Mouse (Mus musculus): Measurements from ENCODE around the gene Scn3a. TPM values are rescaled to one million over a fixed set of nuclear protein-coding genes. Genes with fewer than 3 reads are reported as not detected.

Gene Scn3a
- polyA plus RNA-seq, 1 experiment: 0.05 TPM

- H3K79me2 ChIP-seq (ENCODE audit: control insufficient read depth, insufficient read depth): no peaks in the 10 kb centered on the region
- no peaks in the 10 kb centered on the region for H3K36me3 ChIP-seq (ENCODE audit: control insufficient read depth, insufficient read depth)
- no peak overlapping the region for H3ac ChIP-seq (ENCODE audit: control insufficient read depth, insufficient read length)
- no peak for TF ChIP-seq TCF3 (IDR thresholded peaks at IDR 0.05; ENCODE audit: insufficient read length, low read depth)
- no peak for TF ChIP-seq TCF12 (IDR thresholded peaks at IDR 0.05; ENCODE audit: insufficient read depth, poor library complexity, severe bottlenecking)
- TF ChIP-seq REST (IDR thresholded peaks at IDR 0.05; ENCODE audit: insufficient read depth, insufficient read length): no peak
- TF ChIP-seq CEBPB (IDR thresholded peaks at IDR 0.05; ENCODE audit: insufficient read depth, poor library complexity, severe bottlenecking): no peak
- TF ChIP-seq SRF (IDR thresholded peaks at IDR 0.05; ENCODE audit: control insufficient read depth, insufficient read length, low read depth): no peak
- no peak for TF ChIP-seq POLR2AphosphoS2 (IDR thresholded peaks at IDR 0.05; ENCODE audit: insufficient read length, low read depth)
- TF ChIP-seq E2F4 (IDR thresholded peaks at IDR 0.05; ENCODE audit: insufficient read depth): no peak
- TF ChIP-seq MYOD1 (IDR thresholded peaks at IDR 0.05; ENCODE audit: control insufficient read depth in 1 of 3, insufficient read length in 2 of 3, low read depth in 2 of 3): no peak
- TF ChIP-seq MYOG (IDR thresholded peaks at IDR 0.05; ENCODE audit: control insufficient read depth in 1 of 3, insufficient read depth in 1 of 3, insufficient read length in 2 of 3, low read depth in 2 of 3): no peak
- TF ChIP-seq POLR2A (IDR thresholded peaks at IDR 0.05; ENCODE audit: insufficient read length, low read depth): no peak
- TF ChIP-seq USF1 (IDR thresholded peaks at IDR 0.05; ENCODE audit: low read depth): no peak
- TF ChIP-seq MAX (IDR thresholded peaks at IDR 0.05; ENCODE audit: low read depth): no peak
- no peaks in the 10 kb centered on the region for H3K27me3 ChIP-seq (ENCODE audit: control insufficient read depth, insufficient read depth, insufficient read length)
- no peak overlapping the region for H3K4me2 ChIP-seq (ENCODE audit: low read depth)
- H3K4me3 ChIP-seq: no peak overlapping the region
Measured at GRCm38 (mm10) chr2:65541781-65542180, 25.6 kb downstream of the Scn3a start.

- no peak for TF ChIP-seq TCF12 (IDR thresholded peaks at IDR 0.05; ENCODE audit: insufficient read depth, poor library complexity, severe bottlenecking)
- TF ChIP-seq E2F4 (IDR thresholded peaks at IDR 0.05; ENCODE audit: insufficient read depth): no peak
- TF ChIP-seq MYOD1 (IDR thresholded peaks at IDR 0.05; ENCODE audit: control insufficient read depth in 1 of 3, insufficient read length in 2 of 3, low read depth in 2 of 3): no peak
- no peak for TF ChIP-seq REST (IDR thresholded peaks at IDR 0.05; ENCODE audit: insufficient read depth, insufficient read length)
- TF ChIP-seq MYOG (IDR thresholded peaks at IDR 0.05; ENCODE audit: control insufficient read depth in 1 of 3, insufficient read depth in 1 of 3, insufficient read length in 2 of 3, low read depth in 2 of 3): no peak
- TF ChIP-seq MAX (IDR thresholded peaks at IDR 0.05; ENCODE audit: low read depth): no peak
- no peak overlapping the region for H3K4me2 ChIP-seq (ENCODE audit: low read depth)
- H3K36me3 ChIP-seq (ENCODE audit: control insufficient read depth, insufficient read depth): no peaks in the 10 kb centered on the region
- no peak overlapping the region for H3ac ChIP-seq (ENCODE audit: control insufficient read depth, insufficient read length)
- H3K79me2 ChIP-seq (ENCODE audit: control insufficient read depth, insufficient read depth): no peaks in the 10 kb centered on the region
- no peak overlapping the region for H3K4me3 ChIP-seq
- H3K27me3 ChIP-seq (ENCODE audit: control insufficient read depth, insufficient read depth, insufficient read length): no peaks in the 10 kb centered on the region
Measured at GRCm38 (mm10) chr2:65538436-65538835, 29.0 kb downstream of the Scn3a start.

GRCm38 (mm10) chr2:65532127-65532854, 35.1 kb downstream of the Scn3a start:
- TF ChIP-seq MYOD1 (IDR thresholded peaks at IDR 0.05; ENCODE audit: control insufficient read depth in 1 of 3, insufficient read length in 2 of 3, low read depth in 2 of 3): no peak
- TF ChIP-seq POLR2AphosphoS2 (IDR thresholded peaks at IDR 0.05; ENCODE audit: insufficient read length, low read depth): no peak
- Histone ChIP-seq H3K4me3 (no peak overlapping the region), H3ac (ENCODE audit: control insufficient read depth, insufficient read length) (no peak overlapping the region), H3K36me3 (ENCODE audit: control insufficient read depth, insufficient read depth) (no peaks in the 10 kb centered on the region), H3K27me3 (ENCODE audit: control insufficient read depth, insufficient read depth, insufficient read length) (no peaks in the 10 kb centered on the region), H3K4me2 (ENCODE audit: low read depth) (no peak overlapping the region), H3K79me2 (ENCODE audit: control insufficient read depth, insufficient read depth) (no peaks in the 10 kb centered on the region)

GRCm38 (mm10) chr2:65529148-65529547, 38.3 kb downstream of the Scn3a start:
- no peak overlapping the region for H3ac ChIP-seq (ENCODE audit: control insufficient read depth, insufficient read length)
- TF ChIP-seq CEBPB (IDR thresholded peaks at IDR 0.05; ENCODE audit: insufficient read depth, poor library complexity, severe bottlenecking): peak; percentile 65; the same call in 1 of the 2 replicates
- TF ChIP-seq POLR2AphosphoS2 (IDR thresholded peaks at IDR 0.05; ENCODE audit: insufficient read length, low read depth): no peak
- no peak for TF ChIP-seq USF1 (IDR thresholded peaks at IDR 0.05; ENCODE audit: low read depth)
- no peak for TF ChIP-seq SRF (IDR thresholded peaks at IDR 0.05; ENCODE audit: control insufficient read depth, insufficient read length, low read depth)
- TF ChIP-seq MAX (IDR thresholded peaks at IDR 0.05; ENCODE audit: low read depth): no peak
- no peak overlapping the region for H3K4me3 ChIP-seq
- no peaks in the 10 kb centered on the region for H3K79me2 ChIP-seq (ENCODE audit: control insufficient read depth, insufficient read depth)
- no peak overlapping the region for H3K4me2 ChIP-seq (ENCODE audit: low read depth)
- H3K27me3 ChIP-seq (ENCODE audit: control insufficient read depth, insufficient read depth, insufficient read length): no peaks in the 10 kb centered on the region
- no peaks in the 10 kb centered on the region for H3K36me3 ChIP-seq (ENCODE audit: control insufficient read depth, insufficient read depth)

- TF ChIP-seq SRF (IDR thresholded peaks at IDR 0.05; ENCODE audit: control insufficient read depth, insufficient read length, low read depth) (no peak), CEBPB (IDR thresholded peaks at IDR 0.05; ENCODE audit: insufficient read depth, poor library complexity, severe bottlenecking) (no peak), POLR2AphosphoS2 (IDR thresholded peaks at IDR 0.05; ENCODE audit: insufficient read length, low read depth) (no peak), TCF3 (IDR thresholded peaks at IDR 0.05; ENCODE audit: insufficient read length, low read depth) (no peak), MYOG (IDR thresholded peaks at IDR 0.05; ENCODE audit: control insufficient read depth in 1 of 3, insufficient read depth in 1 of 3, insufficient read length in 2 of 3, low read depth in 2 of 3) (no peak), POLR2A (IDR thresholded peaks at IDR 0.05; ENCODE audit: insufficient read length, low read depth) (no peak), TCF12 (IDR thresholded peaks at IDR 0.05; ENCODE audit: insufficient read depth, poor library complexity, severe bottlenecking) (no peak), USF1 (IDR thresholded peaks at IDR 0.05; ENCODE audit: low read depth) (no peak), MAX (IDR thresholded peaks at IDR 0.05; ENCODE audit: low read depth) (no peak), MYOD1 (IDR thresholded peaks at IDR 0.05; ENCODE audit: control insufficient read depth in 1 of 3, insufficient read length in 2 of 3, low read depth in 2 of 3) (no peak), REST (IDR thresholded peaks at IDR 0.05; ENCODE audit: insufficient read depth, insufficient read length) (no peak), E2F4 (IDR thresholded peaks at IDR 0.05; ENCODE audit: insufficient read depth) (no peak)
- no peaks in the 10 kb centered on the region for H3K79me2 ChIP-seq (ENCODE audit: control insufficient read depth, insufficient read depth)
- H3K4me2 ChIP-seq (ENCODE audit: low read depth): no peak overlapping the region
- H3K36me3 ChIP-seq (ENCODE audit: control insufficient read depth, insufficient read depth): no peaks in the 10 kb centered on the region
- no peak overlapping the region for H3K4me3 ChIP-seq
- H3ac ChIP-seq (ENCODE audit: control insufficient read depth, insufficient read length): no peak overlapping the region
- H3K27me3 ChIP-seq (ENCODE audit: control insufficient read depth, insufficient read depth, insufficient read length): peaks cover under 1% of the 10 kb centered on the region
Measured at GRCm38 (mm10) chr2:65516703-65517102, 50.7 kb downstream of the Scn3a start.

Data from myocyte (in vitro differentiated cells).